ENCODE assay signal across 8 mouse cellular contexts in genomic region chr17:43801077-43801476, GRCm38 (mm10). TPM values are rescaled to one million over a fixed set of nuclear protein-coding genes. Genes with fewer than 3 reads are reported as not detected.
DNase-seq lines count a peak whose midpoint lies in the region; ATAC-seq lines count a peak whose summit lies in the region.

TSS of gene Rcan2 (plus strand) at chr17:43801351.

- peak within 1 kb of the TSS; percentile 78 for H3K27ac ChIP-seq in hindbrain, embryonic 13.5 days

- peak within 1 kb of the TSS; percentile 83 for H3K9ac ChIP-seq in hindbrain, embryonic 13.5 days

- H3K4me1 ChIP-seq in hindbrain, embryonic 13.5 days (replicated peaks), result peaks cover 16% of the 10 kb centered on the region; the same call in 1 of the 2 replicates

- peak within 1 kb of the TSS; percentile 88 for H3K4me2 ChIP-seq in hindbrain, embryonic 13.5 days

- no peaks in the 10 kb centered on the region for H3K36me3 ChIP-seq in hindbrain, embryonic 13.5 days

- no peaks in the 10 kb centered on the region for H3K9me3 ChIP-seq in hindbrain, embryonic 13.5 days

- H3K4me3 ChIP-seq in hindbrain, embryonic 13.5 days, result peak within 1 kb of the TSS; percentile 65

- DNase-seq in adrenal gland, adult 18-20 months (ENCODE audit: low spot score in 2 of 2), result peak; percentile 44 to 47
- DNase-seq in cerebellum, postnatal 25 days, result peak; percentile 81 to 89
- DNase-seq in gastrocnemius, adult 18-20 months (ENCODE audit: low spot score), result peak; percentile 57
- peak; percentile 11 to 14 for DNase-seq in layer of hippocampus, postnatal 36 days
- peak; percentile 65 for DNase-seq in lung, postnatal 10 days
- DNase-seq in retina, postnatal 1 day, result peak; percentile 72
- peak; percentile 19 for DNase-seq in yolk sac, embryonic 10.5 days (ENCODE audit: low spot score)

- WGBS in hindbrain, embryonic 13.5 days, result 1% methylated on average over 7 of the region's 7 CpGs

- ATAC-seq in hindbrain, embryonic 13.5 days (ENCODE audit: low FRiP score), result peak; percentile 87

- 0 out of 2 replicates have a peak, but pooled peaks cover 3% of the 10 kb centered on the region for H3K27me3 ChIP-seq in hindbrain, embryonic 13.5 days

RNA-seq across cellular contexts. Expression of gene Rcan2, which starts in this region (rescaled TPM):
- total RNA-seq in adrenal gland, adult 18-20 months (2021), result 1 to 10 TPM; 4.7 to 6.5 TPM
- total RNA-seq in gastrocnemius, adult 18-20 months (2021), result 10 to 100 TPM; 51.9 to 60.3 TPM
- 104 and 111 TPM in 2 replicates for polyA plus RNA-seq in hindbrain, embryonic 13.5 days (2015; fragmentation: Nextera tagmentation; extraction: Ambion mirVana)
- total RNA-seq in layer of hippocampus, postnatal 36 days (2021), result 10 to 100 TPM; 66.4 to 77.0 TPM

Comparison
In these comparisons a context has a peak if more than half of its experiments do, and no peak if none do; other contexts are left out.
1. Peak in every context shown above with its lines: DNase-seq, ATAC-seq, H3K4me3 ChIP-seq and H3K27ac ChIP-seq.
2. RNA of gene Rcan2 (total RNA-seq): 66.4 to 77.0 TPM in layer of hippocampus, postnatal 36 days and 51.9 to 60.3 TPM in gastrocnemius, adult 18-20 months; 4.7 to 6.5 TPM in adrenal gland, adult 18-20 months; every median in the first group is over 4 times any median in the second.
3. DNase-seq: peak in every context shown above with its lines; median percentile 85 in cerebellum, postnatal 25 days; 72 in retina, postnatal 1 day; 65 in lung, postnatal 10 days; 57 in gastrocnemius, adult 18-20 months; 46 in adrenal gland, adult 18-20 months; 19 in yolk sac, embryonic 10.5 days; 12 in layer of hippocampus, postnatal 36 days.